Mouse (Mus musculus) hindbrain, postnatal 0 days (tissue): Measurements from ENCODE around the gene Mrpl2. TPM values are rescaled to one million over a fixed set of nuclear protein-coding genes. Genes with fewer than 3 reads are reported as not detected.
A peak's percentile ranks its signal among the peaks of the same experiment; 100 is the strongest.

Source experiments
- ATAC-seq: fragments of 200-750 bp; cut with Nextera tagmentation; 2 replicates; pipeline ENCODE4 v1.8.0; 2017; ENCODE audit warnings: mild to moderate bottlenecking, moderate TSS enrichment, moderate library complexity
- DNase-seq: peaks from one replicate; pipeline ENCODE4 v3.0.0-alpha.2; 2015; ENCODE audit warnings: low spot score
- H3K27ac ChIP-seq: fragments of 300-500 bp; sonication (generic); 2 replicates; pipeline ENCODE4 v1.5.1; 2014; ENCODE audit warnings: mild to moderate bottlenecking
- H3K27me3 ChIP-seq: fragments of 300-500 bp; sonication (generic); 2 replicates; pipeline ENCODE4 v1.6.1; 2014; ENCODE audit warnings: low read length, mixed read lengths; ENCODE audit not compliant: insufficient read depth
- H3K36me3 ChIP-seq: fragments of 300-500 bp; sonication (generic); 2 replicates; pipeline ENCODE4 v1.6.1; 2014; ENCODE audit warnings: low read length, mixed read lengths; ENCODE audit not compliant: insufficient read depth
- H3K4me1 ChIP-seq: fragments of 300-500 bp; sonication (generic); 2 replicates; pipeline ENCODE4 v1.6.1; 2014; ENCODE audit warnings: antibody characterized with exemption, low read length, mixed read lengths; ENCODE audit not compliant: insufficient read depth
- H3K4me2 ChIP-seq: fragments of 300-500 bp; sonication (generic); 2 replicates; pipeline ENCODE4 v1.6.1; 2014; ENCODE audit warnings: low read depth, mild to moderate bottlenecking, low read length, moderate library complexity, mixed read lengths
- H3K4me3 ChIP-seq: fragments of 300-500 bp; sonication (generic); 2 replicates; pipeline ENCODE4 v1.5.1; 2014; ENCODE audit warnings: low read length
- H3K9ac ChIP-seq: fragments of 300-500 bp; sonication (generic); replicated peaks from 2 replicates; pipeline ENCODE4 v1.6.1; 2014; ENCODE audit warnings: mild to moderate bottlenecking, low read length, moderate library complexity, mixed read lengths
- H3K9me3 ChIP-seq: fragments of 300-500 bp; sonication (generic); 2 replicates; pipeline ENCODE4 v1.6.1; 2016; ENCODE audit warnings: low read length, mixed read lengths
- CTCF ChIP-seq: IDR thresholded peaks from 2 replicates; pipeline ENCODE4 v1.5.1; 2016; ENCODE audit warnings: antibody characterized with exemption, control low read depth, low read depth
- WGBS: fragments of 180-500 bp; shearing (Covaris S2); extraction: QIAGEN DNeasy Blood & Tissue Kit; methylation state at CpG from one replicate; pipeline ENCODE4 v1.1.7; 2014; 5-methylcytosine and 5-hydroxymethylcytosine counted together
- polyA plus RNA-seq: library from polyadenylated mRNA; unstranded; fragments of >200 nt; fragmentation: Nextera tagmentation; extraction: Ambion mirVana; gene quantifications from 2 replicates; pipeline ENCODE4 v1.2.1, GENCODE M21; 2015
- total RNA-seq: library from RNA; depleted of rRNA; stranded (reverse); fragments of >200 nt; gene quantifications from 2 replicates; pipeline ENCODE4 v1.2.3, GENCODE M21; 2014

The Mrpl2 gene
- total and polyA plus RNA-seq, 2 experiments from 2014 or later = 67.2 to 90.2 TPM

DNA sequence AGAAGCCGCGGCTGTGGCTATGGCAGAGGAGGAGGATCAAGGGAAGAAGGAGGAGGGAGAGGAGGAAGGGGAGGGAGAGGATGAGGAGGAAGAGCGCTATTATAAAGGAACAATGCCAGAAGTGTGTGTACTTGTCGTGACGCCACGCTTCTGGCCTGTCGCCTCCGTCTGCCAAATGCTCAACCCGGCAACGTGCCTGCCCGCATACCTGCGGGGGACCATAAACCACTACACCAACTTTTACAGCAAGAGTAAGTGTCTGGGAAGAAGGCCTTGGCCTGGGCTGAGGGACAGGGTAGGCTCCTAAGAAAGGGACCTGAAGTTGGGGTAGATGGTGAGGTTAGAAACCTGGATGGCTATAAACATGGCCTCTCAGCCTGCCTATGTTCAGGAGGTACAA is 16.0 kb downstream of the Mrpl2 start:
- Histone ChIP-seq H3K4me1 (no peaks in the 10 kb centered on the region), H3K27me3 (no peaks in the 10 kb centered on the region), H3K9ac (no peak overlapping the region), H3K36me3 (peaks cover 61% of the 10 kb centered on the region), H3K4me3 (no peak overlapping the region), H3K27ac (no peak overlapping the region), H3K9me3 (no peaks in the 10 kb centered on the region), H3K4me2 (no peak overlapping the region)
- 84% methylated on average over 12 of the region's 12 CpGs for WGBS
- no peak for ATAC-seq
- no peak for DNase-seq
- no peak for TF ChIP-seq CTCF

DNA sequence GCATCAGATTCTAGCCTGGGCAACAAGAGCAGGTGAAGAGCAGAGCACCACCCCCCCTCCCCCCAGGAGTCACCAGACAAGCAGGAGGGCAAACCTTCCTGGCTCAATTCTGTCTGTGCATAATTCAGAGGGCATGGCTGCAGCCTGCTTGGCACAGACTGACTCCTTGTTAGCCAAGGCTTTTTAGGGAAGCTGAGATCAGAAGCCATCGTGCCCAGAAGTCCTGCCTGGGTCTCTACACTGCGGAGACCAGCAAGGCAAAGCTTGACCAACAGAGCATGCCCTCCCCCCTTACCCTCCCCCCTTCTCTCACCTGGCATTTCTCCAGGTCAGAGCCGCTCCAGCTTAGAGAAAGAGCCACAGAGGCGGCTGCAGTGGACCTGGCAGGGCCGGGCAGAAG is 16.7 kb downstream of the Mrpl2 start:
- no peak overlapping the region for H3K27ac ChIP-seq

DNA sequence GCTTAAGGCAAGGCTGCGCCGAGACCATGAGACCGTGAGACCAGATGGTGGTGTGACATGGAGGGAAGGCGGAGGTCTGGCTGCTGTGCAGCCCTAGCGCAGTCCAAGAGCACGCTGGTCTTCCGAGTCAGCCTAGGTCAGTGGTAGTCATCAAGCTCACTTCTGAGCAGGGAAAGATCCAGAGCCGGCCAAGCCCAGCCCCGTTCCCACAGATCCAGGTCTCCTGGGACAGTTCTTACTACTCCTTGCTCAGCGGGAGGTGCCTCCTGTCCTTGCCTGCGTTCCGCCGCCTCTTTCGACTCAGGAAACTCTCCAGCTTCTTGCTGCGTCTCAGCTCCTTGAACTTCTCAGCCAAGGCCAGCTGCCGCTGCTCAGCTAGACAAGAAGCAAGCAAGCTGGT is 21.7 kb downstream of the Mrpl2 start:
- Histone ChIP-seq H3K9ac (no peak overlapping the region), H3K9me3 (no peaks in the 10 kb centered on the region), H3K36me3 (peaks cover 29% of the 10 kb centered on the region), H3K4me2 (no peak overlapping the region), H3K27ac (no peak overlapping the region), H3K27me3 (no peaks in the 10 kb centered on the region), H3K4me3 (no peak overlapping the region), H3K4me1 (no peaks in the 10 kb centered on the region)
- DNase-seq (no peak), ATAC-seq (no peak)
- no peak for TF ChIP-seq CTCF
- 90% methylated on average over 16 of the region's 16 CpGs for WGBS

More for the DNA sequence above, 16.7 kb downstream of the Mrpl2 start:
- H3K4me1 ChIP-seq = no peaks in the 10 kb centered on the region
- no peaks in the 10 kb centered on the region for H3K9me3 ChIP-seq
- H3K36me3 ChIP-seq = peaks cover 54% of the 10 kb centered on the region
- ATAC-seq (no peak), DNase-seq (no peak)
- no peak overlapping the region for H3K4me3 ChIP-seq
- H3K27me3 ChIP-seq = no peaks in the 10 kb centered on the region
- no peak overlapping the region for H3K9ac ChIP-seq
- no peak for TF ChIP-seq CTCF
- H3K4me2 ChIP-seq = no peak overlapping the region
- 58% methylated on average over 5 of the region's 5 CpGs for WGBS

DNA sequence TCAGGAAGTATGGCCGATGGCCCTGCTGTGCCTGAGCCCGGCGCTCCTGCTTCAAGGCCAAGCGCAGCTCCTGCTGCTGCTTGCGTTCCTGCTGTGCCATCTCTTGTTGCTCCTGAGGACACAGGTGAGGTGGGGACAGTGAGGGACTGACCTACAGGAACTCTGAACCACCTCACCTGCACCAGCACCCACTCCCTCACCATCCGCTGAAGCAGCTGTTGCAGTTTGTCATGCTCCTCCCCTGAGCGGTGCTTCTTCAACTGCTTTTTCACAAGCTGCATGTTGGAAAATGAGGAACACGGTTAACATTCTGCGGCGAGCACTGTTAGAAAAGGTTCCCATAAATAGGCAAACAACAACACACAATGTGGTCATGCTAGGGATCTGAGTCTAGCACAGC is 23.9 kb downstream of the Mrpl2 start:
- peaks cover 21% of the 10 kb centered on the region for H3K36me3 ChIP-seq
- no peak for TF ChIP-seq CTCF
- no peak overlapping the region for H3K9ac ChIP-seq
- H3K4me1 ChIP-seq = 0 out of 2 replicates have a peak, but pooled peaks cover 5% of the 10 kb centered on the region
- no peaks in the 10 kb centered on the region for H3K27me3 ChIP-seq
- no peak overlapping the region for H3K4me2 ChIP-seq
- no peak overlapping the region for H3K27ac ChIP-seq
- ATAC-seq = no peak
- no peak overlapping the region for H3K4me3 ChIP-seq
- H3K9me3 ChIP-seq = no peaks in the 10 kb centered on the region
- no peak for DNase-seq
- WGBS = 95% methylated on average over 10 of the region's 10 CpGs

DNA sequence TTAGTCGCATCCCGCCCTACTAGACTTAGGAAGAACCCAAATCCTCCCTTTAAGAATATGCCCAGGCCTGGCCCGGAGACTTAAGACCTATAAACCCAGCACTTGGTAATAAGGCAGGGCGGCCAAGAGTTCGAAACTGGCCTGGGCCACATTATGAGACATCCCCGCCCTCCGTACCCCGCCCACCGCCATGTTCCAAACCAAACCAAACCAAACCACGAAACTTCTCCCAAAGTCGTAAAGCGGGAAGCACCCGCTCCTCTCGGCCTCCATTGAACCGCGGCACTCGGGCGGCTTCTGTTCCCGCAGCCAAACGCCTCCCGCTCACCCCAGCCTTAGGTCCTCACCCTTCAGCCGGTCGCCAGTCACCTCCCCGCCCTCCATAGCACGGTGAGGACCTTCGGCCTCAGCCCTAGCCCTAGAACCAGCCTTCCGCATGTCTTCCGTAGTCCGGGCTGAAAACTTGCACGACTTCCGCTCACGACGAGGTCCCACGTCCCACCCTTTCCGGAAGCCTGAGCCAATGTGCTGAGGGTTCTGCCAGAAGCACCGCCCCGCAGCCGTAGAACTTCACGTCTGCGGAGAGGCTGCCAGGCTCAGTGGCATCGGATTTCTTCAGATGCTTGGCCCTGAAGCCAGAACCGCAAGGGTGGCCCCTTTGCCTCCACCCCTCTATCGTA is 28.0 kb downstream of the Mrpl2 start, which contains the start of gene Rrp36:
Gene Rrp36 (minus strand): TSS at position 503 of the 680 bp plus-strand sequence.
- peak within 1 kb of the TSS; percentile 83 for H3K4me2 ChIP-seq

DNA sequence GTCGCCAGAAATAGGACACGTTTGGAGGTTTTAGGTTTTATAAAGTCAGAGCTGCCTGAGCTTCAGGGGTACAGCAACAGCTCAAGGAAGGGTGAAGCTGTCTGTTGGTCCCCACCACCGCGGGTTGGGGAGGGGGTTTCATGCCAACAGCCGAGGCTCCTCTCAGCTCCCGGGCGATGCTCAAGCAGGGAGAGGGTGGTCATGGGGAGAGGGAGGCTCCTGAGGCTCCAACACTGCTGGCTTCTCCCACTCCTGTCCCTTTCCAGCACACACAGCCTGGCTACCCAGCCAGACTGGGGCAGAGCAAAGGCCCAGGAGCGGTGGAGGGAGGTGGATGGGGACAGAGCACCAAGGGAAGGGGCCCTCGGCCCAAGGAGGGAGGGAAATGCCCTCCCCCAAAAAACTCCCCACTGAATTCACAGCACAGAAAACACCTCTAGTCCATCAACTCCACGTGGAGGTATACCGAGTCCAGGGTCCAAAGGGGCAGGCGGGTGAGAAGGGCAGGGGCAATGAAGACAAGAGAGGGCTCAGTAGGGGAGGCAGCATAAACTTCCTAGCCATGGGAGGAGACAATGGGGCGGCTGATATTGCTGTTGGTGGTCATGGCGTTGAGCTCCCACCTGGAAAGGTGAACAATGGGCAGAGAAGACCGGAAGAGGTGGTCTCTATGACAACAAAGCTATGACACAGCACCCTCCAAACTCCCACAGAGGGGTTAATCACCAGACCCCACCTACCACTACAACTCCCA is 28.7 kb downstream of the Mrpl2 start:
- Histone ChIP-seq H3K36me3 (peaks cover 31% of the 10 kb centered on the region), H3K4me3 (peak overlapping the region; percentile 66), H3K4me1 (peaks cover 13% of the 10 kb centered on the region; the same call in 1 of the 2 replicates), H3K27me3 (no peaks in the 10 kb centered on the region), H3K27ac (peak overlapping the region; percentile 59), H3K9ac (peak overlapping the region; percentile 64; the same call in 1 of the 2 replicates), H3K9me3 (no peaks in the 10 kb centered on the region), H3K4me2 (peak overlapping the region; percentile 83)
- TF ChIP-seq CTCF = no peak
- WGBS = 16% methylated on average over 15 of the region's 15 CpGs
- ATAC-seq (peak; percentile 13), DNase-seq (no peak)

More for the DNA sequence above, 28.0 kb downstream of the Mrpl2 start, which contains the start of gene Rrp36:
- Histone ChIP-seq H3K9ac (peak within 1 kb of the TSS; percentile 64), H3K4me1 (peaks cover 8% of the 10 kb centered on the region; the same call in 1 of the 2 replicates), H3K36me3 (peaks cover 36% of the 10 kb centered on the region), H3K4me3 (peak within 1 kb of the TSS; percentile 66), H3K27me3 (no peaks in the 10 kb centered on the region), H3K27ac (peak within 1 kb of the TSS; percentile 67), H3K9me3 (no peaks in the 10 kb centered on the region)
- WGBS = 1% methylated on average over 42 of the region's 43 CpGs
- DNase-seq (peak; percentile 96), ATAC-seq (peak; percentile 90)
- no peak for TF ChIP-seq CTCF
